Mouse (Mus musculus): ENCODE data around the gene Unc80.

Gene Unc80

GRCm38 (mm10) chr1:66704523-66704922 is 236.4 kb downstream of the Unc80 start:
- DNase-seq (ENCODE audit: low read depth), result no peak

GRCm38 (mm10) chr1:66712859-66713258 is 244.7 kb downstream of the Unc80 start:
- no peak for DNase-seq (ENCODE audit: low read depth)

- no peak for DNase-seq (ENCODE audit: low read depth)
These were observed 262.4 kb downstream of the Unc80 start for GRCm38 (mm10) chr1:66730581-66730980.

Measured in naive thymus-derived CD4-positive, alpha-beta T cell, adult 2 months (primary cell).